Mouse (Mus musculus): ENCODE measurements around the gene Glcci1. TPM values are rescaled to one million over a fixed set of nuclear protein-coding genes. Genes with fewer than 3 reads are reported as not detected.

The Glcci1 gene
- 6.8 TPM for polyA plus RNA-seq (2014; fragmentation: Illumina TruSeq; extraction: RNeasy Lipid Tissue Mini Kit (QIAGEN cat#74804); ENCODE audit: low read depth, low replicate concordance)

GRCm38 (mm10) chr6:8509551-8509950 is at the start of gene Glcci1:
Gene Glcci1, plus strand, starts transcription at chr6:8509600.

All from kidney, adult 10 weeks (tissue).